23 mouse cellular contexts compared by ENCODE assay signal in genomic region chr12:52595389-52596185, GRCm38 (mm10).
DNase-seq lines count a peak whose midpoint lies in the region; ATAC-seq and TF ChIP-seq lines count a peak whose summit lies in the region.
"Had no signal": no experiment of that assay in that cellular context is flagged by ENCODE, and none has a peak within 500 bp of the region (broad histone marks: within the 10 kb centered on the region; RNA-seq: fewer than 3 reads in every experiment).

No protein-coding gene starts in this region.

- no peak overlapping the region for H3K9ac ChIP-seq in midbrain, postnatal 0 days (replicated peaks; ENCODE audit: low read length, poor library complexity, severe bottlenecking)
- H3K9ac ChIP-seq in midbrain, embryonic 11.5 days (ENCODE audit: low read length) = no peak overlapping the region
- H3K9ac ChIP-seq in intestine, embryonic 15.5 days = no peak overlapping the region
- H3K9ac ChIP-seq: forebrain, embryonic 12.5 days; heart, embryonic 15.5 days; kidney, embryonic 15.5 days; lung, embryonic 15.5 days had no signal

- no peak for DNase-seq in midbrain, postnatal 0 days (ENCODE audit: low spot score)
- no peak for DNase-seq in midbrain, embryonic 11.5 days (ENCODE audit: low spot score, missing footprints)
- DNase-seq in splenic B cell, adult 2 months (ENCODE audit: low read depth, low spot score) = peak; percentile 18
- no peak for DNase-seq in heart, adult 9 months (ENCODE audit: low spot score in 2 of 2)
- no peak for DNase-seq in adrenal gland, adult (ENCODE audit: inconsistent age in 2 of 2, low spot score in 1 of 2)
- no peak for DNase-seq in adipocyte (ENCODE audit: low spot score)
- DNase-seq: adrenal gland, adult 8-10 months; cerebellum, adult 2 months; cerebellum, postnatal 14 days; gastrocnemius, postnatal 14 days; kidney, adult 11 months; kidney, postnatal 36 days; layer of hippocampus, adult 9-11 months had no signal

- ATAC-seq in midbrain, postnatal 0 days (ENCODE audit: low FRiP score) = no peak
- ATAC-seq in midbrain, embryonic 11.5 days (ENCODE audit: low FRiP score) = no peak
- peak; percentile 97 for ATAC-seq in intestine, embryonic 15.5 days
- ATAC-seq: hindbrain, embryonic 16.5 days had no signal

- no peak overlapping the region for H3K4me3 ChIP-seq in midbrain, postnatal 0 days (ENCODE audit: low read depth, low read length)
- H3K4me3 ChIP-seq in midbrain, embryonic 11.5 days (ENCODE audit: low read depth, low read length) = no peak overlapping the region
- no peak overlapping the region for H3K4me3 ChIP-seq in intestine, embryonic 15.5 days (replicated peaks)
- H3K4me3 ChIP-seq: erythroblast, embryonic 14.5 days; forebrain, embryonic 12.5 days; heart, embryonic 10.5 days; heart, embryonic 15.5 days; kidney, embryonic 15.5 days; lung, embryonic 15.5 days; midbrain, embryonic 10.5 days had no signal

- H3K36me3 ChIP-seq in midbrain, postnatal 0 days (ENCODE audit: insufficient read depth, low read length) = no peaks in the 10 kb centered on the region
- no peaks in the 10 kb centered on the region for H3K36me3 ChIP-seq in midbrain, embryonic 11.5 days (ENCODE audit: control insufficient read depth, insufficient read depth, low read length)
- H3K36me3 ChIP-seq in intestine, embryonic 15.5 days = no peaks in the 10 kb centered on the region
- no peaks in the 10 kb centered on the region for H3K36me3 ChIP-seq in splenic B cell, adult 2 months (ENCODE audit: control insufficient read depth, insufficient read depth, low read length, poor library complexity, severe bottlenecking)
- H3K36me3 ChIP-seq: forebrain, embryonic 12.5 days; G1E; heart, embryonic 10.5 days; heart, embryonic 15.5 days; kidney, embryonic 15.5 days; lung, embryonic 15.5 days; midbrain, embryonic 10.5 days had no signal

- H3K4me2 ChIP-seq in midbrain, postnatal 0 days (ENCODE audit: low read depth, low read length, poor library complexity, severe bottlenecking) = no peak overlapping the region
- no peak overlapping the region for H3K4me2 ChIP-seq in midbrain, embryonic 11.5 days
- H3K4me2 ChIP-seq in intestine, embryonic 15.5 days (replicated peaks) = no peak overlapping the region
- H3K4me2 ChIP-seq: forebrain, embryonic 12.5 days; heart, embryonic 15.5 days; kidney, embryonic 15.5 days; lung, embryonic 15.5 days had no signal

- 0 out of 2 replicates have a peak, but pooled peaks have one; percentile 8 for TF ChIP-seq CTCF in midbrain, postnatal 0 days (IDR thresholded peaks at IDR 0.05)

- no peaks in the 10 kb centered on the region for H3K4me1 ChIP-seq in midbrain, postnatal 0 days (ENCODE audit: insufficient read depth, low read length)
- H3K4me1 ChIP-seq in midbrain, embryonic 11.5 days (ENCODE audit: control insufficient read depth, insufficient read depth, low read length) = no peaks in the 10 kb centered on the region
- no peaks in the 10 kb centered on the region for H3K4me1 ChIP-seq in intestine, embryonic 15.5 days (replicated peaks)
- H3K4me1 ChIP-seq: forebrain, embryonic 12.5 days; heart, embryonic 10.5 days; heart, embryonic 15.5 days; kidney, embryonic 15.5 days; lung, embryonic 15.5 days; midbrain, embryonic 10.5 days had no signal

- H3K9me3 ChIP-seq in midbrain, postnatal 0 days (ENCODE audit: low read length) = no peaks in the 10 kb centered on the region
- no peaks in the 10 kb centered on the region for H3K9me3 ChIP-seq in midbrain, embryonic 11.5 days (ENCODE audit: control insufficient read depth, low read length)
- no peaks in the 10 kb centered on the region for H3K9me3 ChIP-seq in intestine, embryonic 15.5 days
- H3K9me3 ChIP-seq: heart, embryonic 15.5 days; kidney, embryonic 15.5 days; lung, embryonic 15.5 days had no signal

- no peaks in the 10 kb centered on the region for H3K27me3 ChIP-seq in midbrain, postnatal 0 days (ENCODE audit: insufficient read depth, low read length)
- H3K27me3 ChIP-seq in midbrain, embryonic 11.5 days (ENCODE audit: control insufficient read depth, insufficient read depth, low read length) = no peaks in the 10 kb centered on the region
- H3K27me3 ChIP-seq in intestine, embryonic 15.5 days (replicated peaks) = no peaks in the 10 kb centered on the region
- H3K27me3 ChIP-seq in splenic B cell, adult 2 months (ENCODE audit: control insufficient read depth, insufficient read depth, low read length, poor library complexity, severe bottlenecking) = no peaks in the 10 kb centered on the region
- H3K27me3 ChIP-seq: forebrain, embryonic 12.5 days; heart, embryonic 15.5 days; kidney, embryonic 15.5 days; lung, embryonic 15.5 days had no signal

- WGBS in midbrain, postnatal 0 days = 86% methylated on average over 7 of the region's 7 CpGs
- 82% methylated on average over 7 of the region's 7 CpGs for WGBS in midbrain, embryonic 11.5 days
- 64% methylated on average over 7 of the region's 7 CpGs for WGBS in intestine, embryonic 15.5 days

- H3K27ac ChIP-seq in midbrain, postnatal 0 days (ENCODE audit: low read depth, low read length) = no peak overlapping the region
- H3K27ac ChIP-seq in midbrain, embryonic 11.5 days (ENCODE audit: low read depth, low read length) = no peak overlapping the region
- H3K27ac ChIP-seq in intestine, embryonic 15.5 days = peak overlapping the region; percentile 60; the same call in 1 of the 2 replicates
- H3K27ac ChIP-seq: forebrain, embryonic 12.5 days; heart, embryonic 10.5 days; heart, embryonic 15.5 days; kidney, embryonic 15.5 days; lung, embryonic 15.5 days; midbrain, embryonic 10.5 days had no signal
